Mouse (Mus musculus) cerebellum, adult 2 months (tissue): ENCODE measurements around the gene Agap2. TPM values are rescaled to one million over a fixed set of nuclear protein-coding genes. Genes with fewer than 3 reads are reported as not detected.
A peak's percentile ranks its signal among the peaks of the same experiment; 100 is the strongest.
"Not testable (repeated sequence)": the region's sequence is repeated elsewhere in the genome, so short reads cannot be mapped to it uniquely, and the experiment has no call there.

Experiments used
- DNase-seq, 2 experiments: peaks; one replicate each; pipeline ENCODE4 v3.0.0; 2021
- H3K27ac ChIP-seq: fragments of 200-500 bp; 2 replicates; pipeline ENCODE4 v1.5.1; 2012; ENCODE audit warnings: low read length, control low read depth, inconsistent platforms; ENCODE audit not compliant: insufficient read depth
- H3K27me3 ChIP-seq: fragments of 200-500 bp; 2 replicates; pipeline ENCODE4 v1.6.1; 2012; ENCODE audit warnings: inconsistent platforms, mild to moderate bottlenecking, low read length, moderate library complexity; ENCODE audit not compliant: control insufficient read depth, insufficient read depth
- H3K4me1 ChIP-seq: fragments of 200-500 bp; 2 replicates; pipeline ENCODE4 v1.6.1; 2011; ENCODE audit warnings: low read length; ENCODE audit not compliant: control insufficient read depth, insufficient read depth
- H3K4me3 ChIP-seq: fragments of 200-500 bp; replicated peaks from 2 replicates; pipeline ENCODE3; 2011; ENCODE audit warnings: mild to moderate bottlenecking, low read depth, low read length, control low read depth; ENCODE audit not compliant: insufficient read depth
- CTCF ChIP-seq: fragments of 200-500 bp; IDR thresholded peaks from 2 replicates; pipeline ENCODE4 v1.5.1; 2011; ENCODE audit warnings: low read depth, mild to moderate bottlenecking, control low read depth, low read length, moderate library complexity, borderline replicate concordance; ENCODE audit not compliant: insufficient read depth
- POLR2A ChIP-seq: fragments of 200-500 bp; IDR thresholded peaks from 2 replicates; pipeline ENCODE4 v1.6.1; 2011; ENCODE audit warnings: low read length, control low read depth, borderline replicate concordance; ENCODE audit not compliant: insufficient read depth
- WGBS: fragments of 180-500 bp; shearing (Covaris S2); methylation state at CpG from one replicate; pipeline ENCODE4 v1.1.7; 2018; 5-methylcytosine and 5-hydroxymethylcytosine counted together
- polyA plus RNA-seq: library from polyadenylated mRNA; depleted of rRNA; stranded (reverse); fragments of >200 nt; gene quantifications from 2 replicates; pipeline ENCODE4 v1.2.3, GENCODE M21; 2012

The Agap2 gene
- polyA plus RNA-seq, 1 experiment: 99.5 TPM

- H3K4me1 ChIP-seq: peaks cover 9% of the 10 kb centered on the region; the same call in 1 of the 2 replicates
- no peak overlapping the region for H3K27ac ChIP-seq
- no peak for DNase-seq
- 64% methylated on average over 9 of the region's 9 CpGs for WGBS
- no peaks in the 10 kb centered on the region for H3K27me3 ChIP-seq
- no peak overlapping the region for H3K4me3 ChIP-seq
- no peak for TF ChIP-seq CTCF
- TF ChIP-seq POLR2A: no peak
Measured at GRCm38 (mm10) chr10:127068360-127069038, 6.6 kb upstream of the Agap2 start.

GRCm38 (mm10) chr10:127069281-127070189 lies 5.5 kb upstream of the Agap2 start:
- TF ChIP-seq CTCF (no peak), POLR2A (0 out of 2 replicates have a peak, but pooled peaks have one; percentile 3)
- DNase-seq: no peak
- H3K27ac ChIP-seq: peak overlapping the region; percentile 49
- no peaks in the 10 kb centered on the region for H3K27me3 ChIP-seq
- 3% methylated on average over 30 of the region's 30 CpGs for WGBS
- peak overlapping the region; percentile 91 for H3K4me3 ChIP-seq
- peaks cover 5% of the 10 kb centered on the region; the same call in 1 of the 2 replicates for H3K4me1 ChIP-seq

GRCm38 (mm10) chr10:127070190-127071121 lies 4.6 kb upstream of the Agap2 start, which contains the start of gene Tspan31:
TSS of gene Tspan31 (minus strand) at chr10:127070264.
- Histone ChIP-seq H3K27ac (peak within 1 kb of the TSS; percentile 57), H3K4me1 (peaks cover 4% of the 10 kb centered on the region; the same call in 1 of the 2 replicates), H3K4me3 (peak within 1 kb of the TSS; percentile 91), H3K27me3 (no peaks in the 10 kb centered on the region)
- TF ChIP-seq POLR2A (peak; percentile 74; the same call in 1 of the 2 replicates), CTCF (no peak)
- WGBS: under 1% methylated on average over 36 of the region's 36 CpGs
- peak; percentile 90 to 97 for DNase-seq

GRCm38 (mm10) chr10:127071203-127071602 lies 3.9 kb upstream of the Agap2 start:
- no peak for DNase-seq
- H3K4me3 ChIP-seq: peak overlapping the region; percentile 90
- H3K4me1 ChIP-seq: peaks cover 4% of the 10 kb centered on the region; the same call in 1 of the 2 replicates
- no peaks in the 10 kb centered on the region for H3K27me3 ChIP-seq
- 40% methylated on average over 9 of the region's 9 CpGs for WGBS
- H3K27ac ChIP-seq: no peak overlapping the region
- TF ChIP-seq POLR2A (no peak), CTCF (no peak)

- H3K4me3 ChIP-seq, H3K27ac ChIP-seq, H3K27me3 ChIP-seq, DNase-seq, H3K4me1 ChIP-seq: not testable (repeated sequence)
- WGBS: 68% methylated on average over 4 of the region's 4 CpGs
Measured at GRCm38 (mm10) chr10:127072270-127072669, 2.8 kb upstream of the Agap2 start.

GRCm38 (mm10) chr10:127072969-127073368 lies 2.1 kb upstream of the Agap2 start:
- 77% methylated on average over 2 of the region's 2 CpGs for WGBS
- H3K4me3 ChIP-seq, DNase-seq, H3K27me3 ChIP-seq, H3K4me1 ChIP-seq, H3K27ac ChIP-seq: not testable (repeated sequence)

GRCm38 (mm10) chr10:127073981-127074380 lies 1.1 kb upstream of the Agap2 start:
- no peak for DNase-seq
- H3K4me1 ChIP-seq: peaks cover 13% of the 10 kb centered on the region
- no peak overlapping the region for H3K4me3 ChIP-seq
- H3K27ac ChIP-seq: no peak overlapping the region
- 93% methylated on average over 1 of the region's 1 CpGs for WGBS
- no peaks in the 10 kb centered on the region for H3K27me3 ChIP-seq
- no peak for TF ChIP-seq CTCF
- no peak for TF ChIP-seq POLR2A
